Mouse (Mus musculus) frontal cortex, adult (tissue): ENCODE results near the gene Mmp11.
A peak's percentile ranks its signal among the peaks of the same experiment; 100 is the strongest.
"Not testable (repeated sequence)": the region's sequence is repeated elsewhere in the genome, so short reads cannot be mapped to it uniquely, and the experiment has no call there.

ENCODE experiments used
- ATAC-seq: cut with Nextera tagmentation; 2 replicates; pipeline ENCODE4 v1.9.2; 2017; ENCODE audit warnings: mild to moderate bottlenecking, moderate library complexity, mixed read lengths; ENCODE audit not compliant: low TSS enrichment

Mmp11 gene

GRCm38 (mm10) chr10:75896208-75896607 lies 40.1 kb downstream of the Mmp11 start:
- peak; percentile 61 for ATAC-seq

GRCm38 (mm10) chr10:75895730-75896129 lies 40.6 kb downstream of the Mmp11 start:
- no peak for ATAC-seq

- no peak for ATAC-seq
These were observed 41.7 kb downstream of the Mmp11 start for GRCm38 (mm10) chr10:75894601-75895000.

- ATAC-seq: peak; percentile 92
These were observed 43.1 kb downstream of the Mmp11 start, which contains the start of gene Derl3 for GRCm38 (mm10) chr10:75893089-75893750. Gene Derl3, plus strand, starts transcription at chr10:75893413.

GRCm38 (mm10) chr10:75889406-75890153 lies 46.7 kb downstream of the Mmp11 start:
- ATAC-seq: no peak

- not testable (repeated sequence) for ATAC-seq
These were observed 48.8 kb downstream of the Mmp11 start for GRCm38 (mm10) chr10:75887504-75887903.

- ATAC-seq: no peak
These were observed 51.6 kb downstream of the Mmp11 start for GRCm38 (mm10) chr10:75884742-75885141.

- peak; percentile 99 for ATAC-seq
These were observed 53.1 kb downstream of the Mmp11 start for GRCm38 (mm10) chr10:75883232-75883552.

- no peak for ATAC-seq
These were observed 53.7 kb downstream of the Mmp11 start for GRCm38 (mm10) chr10:75882433-75883231.

- ATAC-seq: no peak
These were observed 54.5 kb downstream of the Mmp11 start for GRCm38 (mm10) chr10:75881578-75882432.

GRCm38 (mm10) chr10:75880771-75881577 lies 55.3 kb downstream of the Mmp11 start:
- no peak for ATAC-seq

GRCm38 (mm10) chr10:75880351-75880750 lies 55.9 kb downstream of the Mmp11 start:
- no peak for ATAC-seq

- no peak for ATAC-seq
These were observed 57.5 kb downstream of the Mmp11 start for GRCm38 (mm10) chr10:75878836-75879235.

GRCm38 (mm10) chr10:75873543-75874170 lies 62.6 kb downstream of the Mmp11 start:
- ATAC-seq: peak; percentile 60
